Mouse (Mus musculus): ENCODE data around the gene Ccdc110. TPM values are rescaled to one million over a fixed set of nuclear protein-coding genes. Genes with fewer than 3 reads are reported as not detected.

Gene Ccdc110
- polyA plus RNA-seq (2012; rRNA removed), result 21.8 and 23.4 TPM in 2 replicates

DNA sequence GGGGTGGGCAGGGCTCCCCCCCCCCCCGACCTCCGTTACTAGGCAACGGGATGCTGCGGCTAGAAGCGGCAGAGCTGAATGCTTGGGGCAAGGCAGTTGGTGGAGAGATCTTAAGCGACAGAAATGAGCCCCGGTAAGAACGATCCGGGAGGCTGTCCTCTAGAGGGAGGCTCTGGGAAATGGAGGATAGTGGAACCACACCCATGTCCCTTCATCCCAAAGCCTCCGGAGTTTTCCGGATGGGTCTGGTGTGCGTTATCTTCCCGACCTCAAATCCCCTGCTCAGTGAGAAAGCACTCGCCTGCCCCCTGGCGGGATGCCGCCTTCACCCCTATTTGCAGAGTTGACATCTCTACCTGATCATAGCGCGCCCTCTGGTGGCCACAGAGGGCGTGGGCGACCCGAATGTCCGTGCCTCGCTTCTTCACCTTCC is at the start of gene Ccdc110:
Gene Ccdc110 (plus strand): TSS at position 38 of the 433 bp plus-strand sequence.
- no peak within 1 kb of the TSS for H3K27ac ChIP-seq (ENCODE audit: control insufficient read depth, insufficient read depth, low read depth, low read length)
- H3K4me3 ChIP-seq (ENCODE audit: control insufficient read depth, low read depth, low read length), result peak within 1 kb of the TSS; percentile 85
- H3K27me3 ChIP-seq (ENCODE audit: control insufficient read depth, insufficient read depth, low read length), result no peaks in the 10 kb centered on the region

DNA sequence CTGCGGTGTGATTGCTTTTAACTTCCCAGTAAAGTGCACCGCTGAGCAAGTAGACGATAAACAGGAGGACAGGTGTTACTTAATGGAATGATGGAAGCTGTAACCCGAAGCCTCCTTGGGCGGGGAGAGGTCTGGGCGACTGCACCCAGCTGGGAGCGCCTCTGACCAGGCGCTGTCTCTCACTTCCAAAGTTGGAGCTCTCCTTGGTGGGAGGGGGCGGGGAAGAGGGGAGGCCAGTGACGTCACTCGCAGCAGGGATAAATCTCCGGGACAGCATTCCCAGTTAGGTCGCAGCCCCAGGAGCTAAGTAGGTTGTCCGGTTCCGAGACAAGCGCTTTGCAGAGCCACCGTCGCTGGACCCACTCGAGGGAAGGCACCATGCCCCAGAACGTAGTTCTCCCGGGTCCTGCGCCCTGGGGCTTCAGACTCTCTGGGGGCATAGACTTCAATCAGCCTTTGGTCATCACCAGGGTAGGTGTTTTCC is 49.2 kb upstream of the Ccdc110 start, which contains the start of gene Pdlim3:
Gene Pdlim3 (plus strand): TSS at position 260 of the 484 bp plus-strand sequence.
- H3K4me1 ChIP-seq (ENCODE audit: control insufficient read depth, insufficient read depth, low read length), result peaks cover 2% of the 10 kb centered on the region
- H3K27me3 ChIP-seq (ENCODE audit: control insufficient read depth, insufficient read depth, low read length), result no peaks in the 10 kb centered on the region
- H3K4me3 ChIP-seq (ENCODE audit: control insufficient read depth, low read depth, low read length), result peak within 1 kb of the TSS; percentile 52
- H3K27ac ChIP-seq (ENCODE audit: control insufficient read depth, insufficient read depth, low read depth, low read length), result peak within 1 kb of the TSS; percentile 78
- TF ChIP-seq POLR2A (IDR thresholded peaks at IDR 0.05; ENCODE audit: control insufficient read depth, low read depth, low read length) (peak; percentile 51; the same call in 1 of the 2 replicates), CTCF (IDR thresholded peaks at IDR 0.05; ENCODE audit: control insufficient read depth, insufficient read depth, insufficient replicate concordance, low read depth, low read length) (no peak)
- H3K36me3 ChIP-seq (ENCODE audit: control insufficient read depth, insufficient read depth, low read length), result no peaks in the 10 kb centered on the region

More for the DNA sequence above, at the start of gene Ccdc110:
- TF ChIP-seq POLR2A (IDR thresholded peaks at IDR 0.05; ENCODE audit: control insufficient read depth, low read depth, low read length) (peak; percentile 40; the same call in 1 of the 2 replicates), CTCF (IDR thresholded peaks at IDR 0.05; ENCODE audit: control insufficient read depth, insufficient read depth, insufficient replicate concordance, low read depth, low read length) (peak; percentile 99)
- Histone ChIP-seq H3K36me3 (ENCODE audit: control insufficient read depth, insufficient read depth, low read length) (no peaks in the 10 kb centered on the region), H3K4me1 (ENCODE audit: control insufficient read depth, insufficient read depth, low read length) (peaks cover 8% of the 10 kb centered on the region)

DNA sequence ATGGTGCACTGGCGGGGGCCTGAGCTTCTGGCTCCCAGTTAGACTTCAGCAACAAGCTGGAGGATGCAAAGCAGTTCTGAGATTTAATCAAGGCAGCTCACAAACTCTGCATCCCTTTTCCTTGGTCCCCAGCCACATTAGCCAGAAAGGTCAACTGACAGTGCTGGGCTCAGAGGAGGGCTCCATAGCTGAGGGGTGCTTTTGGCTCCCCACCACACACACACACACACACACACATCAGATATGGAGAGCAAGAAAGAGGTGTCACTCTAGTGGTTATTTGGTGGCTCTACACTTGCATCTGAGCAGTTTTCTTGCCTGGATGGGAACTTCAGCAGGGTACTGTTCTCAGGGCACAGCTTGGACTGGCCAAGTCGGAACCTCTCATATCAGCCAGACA is 48.6 kb upstream of the Ccdc110 start:
- H3K27ac ChIP-seq (ENCODE audit: control insufficient read depth, insufficient read depth, low read depth, low read length), result peak overlapping the region; percentile 78
- H3K36me3 ChIP-seq (ENCODE audit: control insufficient read depth, insufficient read depth, low read length), result no peaks in the 10 kb centered on the region
- no peaks in the 10 kb centered on the region for H3K27me3 ChIP-seq (ENCODE audit: control insufficient read depth, insufficient read depth, low read length)
- H3K4me1 ChIP-seq (ENCODE audit: control insufficient read depth, insufficient read depth, low read length), result peaks cover 2% of the 10 kb centered on the region
- peak overlapping the region; percentile 52 for H3K4me3 ChIP-seq (ENCODE audit: control insufficient read depth, low read depth, low read length)
- TF ChIP-seq POLR2A (IDR thresholded peaks at IDR 0.05; ENCODE audit: control insufficient read depth, low read depth, low read length), result no peak
- TF ChIP-seq CTCF (IDR thresholded peaks at IDR 0.05; ENCODE audit: control insufficient read depth, insufficient read depth, insufficient replicate concordance, low read depth, low read length), result no peak; the same call in 1 of the 2 replicates

DNA sequence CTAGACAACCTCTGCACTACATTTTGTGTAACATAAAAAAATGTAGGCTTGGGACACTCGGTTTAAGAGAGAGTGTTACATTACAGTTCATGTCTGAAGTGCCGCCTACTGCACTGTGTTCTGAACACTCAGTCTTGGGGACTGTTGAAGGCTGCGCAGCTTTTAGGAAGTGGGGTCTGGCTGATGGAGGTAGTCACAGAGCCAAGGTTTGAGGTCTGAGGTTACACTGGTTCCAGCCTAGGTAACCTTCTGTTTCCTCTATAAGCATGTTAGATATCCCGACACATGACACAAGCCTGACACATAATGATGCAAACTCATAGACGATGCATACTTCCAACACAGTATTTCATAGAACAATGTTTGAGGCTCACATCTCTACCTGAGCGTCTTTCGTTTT is 44.7 kb upstream of the Ccdc110 start:
- Histone ChIP-seq H3K36me3 (ENCODE audit: control insufficient read depth, insufficient read depth, low read length) (no peaks in the 10 kb centered on the region), H3K4me3 (ENCODE audit: control insufficient read depth, low read depth, low read length) (no peak overlapping the region), H3K27ac (ENCODE audit: control insufficient read depth, insufficient read depth, low read depth, low read length) (no peak overlapping the region), H3K4me1 (ENCODE audit: control insufficient read depth, insufficient read depth, low read length) (no peaks in the 10 kb centered on the region; the same call in none of the 2 replicates), H3K27me3 (ENCODE audit: control insufficient read depth, insufficient read depth, low read length) (no peaks in the 10 kb centered on the region)
- TF ChIP-seq CTCF (IDR thresholded peaks at IDR 0.05; ENCODE audit: control insufficient read depth, insufficient read depth, insufficient replicate concordance, low read depth, low read length) (no peak), POLR2A (IDR thresholded peaks at IDR 0.05; ENCODE audit: control insufficient read depth, low read depth, low read length) (no peak)

DNA sequence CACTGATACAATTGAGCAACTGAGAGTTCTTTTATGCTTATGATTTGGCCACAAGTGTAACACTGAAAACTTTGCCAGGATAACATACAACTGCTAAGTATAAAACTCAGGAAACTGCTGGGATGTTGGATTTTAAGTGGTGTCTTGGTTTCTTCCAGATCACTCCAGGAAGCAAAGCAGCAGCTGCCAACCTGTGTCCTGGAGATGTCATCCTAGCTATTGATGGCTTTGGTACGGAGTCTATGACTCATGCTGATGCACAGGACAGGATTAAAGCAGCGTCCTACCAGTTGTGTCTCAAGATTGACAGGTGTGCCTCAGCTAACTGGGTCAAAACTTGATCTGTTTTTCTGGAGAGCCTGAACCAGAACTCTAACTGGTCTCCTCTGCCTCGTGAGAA is 37.8 kb upstream of the Ccdc110 start:
- Histone ChIP-seq H3K27me3 (ENCODE audit: control insufficient read depth, insufficient read depth, low read length) (no peaks in the 10 kb centered on the region), H3K27ac (ENCODE audit: control insufficient read depth, insufficient read depth, low read depth, low read length) (no peak overlapping the region), H3K4me3 (ENCODE audit: control insufficient read depth, low read depth, low read length) (no peak overlapping the region), H3K36me3 (ENCODE audit: control insufficient read depth, insufficient read depth, low read length) (no peaks in the 10 kb centered on the region), H3K4me1 (ENCODE audit: control insufficient read depth, insufficient read depth, low read length) (no peaks in the 10 kb centered on the region)
- TF ChIP-seq CTCF (IDR thresholded peaks at IDR 0.05; ENCODE audit: control insufficient read depth, insufficient read depth, insufficient replicate concordance, low read depth, low read length) (no peak), POLR2A (IDR thresholded peaks at IDR 0.05; ENCODE audit: control insufficient read depth, low read depth, low read length) (no peak)

DNA sequence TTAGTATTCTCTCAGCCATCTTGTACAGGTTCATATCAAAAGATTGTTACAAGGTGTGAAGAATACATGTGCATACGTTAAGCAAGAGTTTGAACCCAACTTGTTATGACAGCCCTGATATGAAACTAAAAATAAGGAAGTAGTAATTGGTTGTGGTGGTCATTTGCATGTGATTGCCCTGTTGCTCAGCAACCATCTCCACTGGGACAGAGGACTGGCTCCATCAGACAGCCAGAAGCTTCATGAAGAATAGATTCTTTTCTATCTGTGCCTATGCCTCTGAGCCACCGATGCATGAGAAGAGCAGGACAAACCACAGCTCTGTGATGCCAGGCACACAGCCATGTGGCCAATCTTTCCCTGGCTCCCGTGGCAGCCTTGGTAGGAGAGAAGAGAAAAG is 34.6 kb upstream of the Ccdc110 start:
- TF ChIP-seq POLR2A (IDR thresholded peaks at IDR 0.05; ENCODE audit: control insufficient read depth, low read depth, low read length) (no peak), CTCF (IDR thresholded peaks at IDR 0.05; ENCODE audit: control insufficient read depth, insufficient read depth, insufficient replicate concordance, low read depth, low read length) (no peak)
- H3K27ac ChIP-seq (ENCODE audit: control insufficient read depth, insufficient read depth, low read depth, low read length), result no peak overlapping the region
- H3K4me3 ChIP-seq (ENCODE audit: control insufficient read depth, low read depth, low read length), result no peak overlapping the region
- no peaks in the 10 kb centered on the region for H3K4me1 ChIP-seq (ENCODE audit: control insufficient read depth, insufficient read depth, low read length)
- H3K27me3 ChIP-seq (ENCODE audit: control insufficient read depth, insufficient read depth, low read length), result no peaks in the 10 kb centered on the region
- no peaks in the 10 kb centered on the region for H3K36me3 ChIP-seq (ENCODE audit: control insufficient read depth, insufficient read depth, low read length)

DNA sequence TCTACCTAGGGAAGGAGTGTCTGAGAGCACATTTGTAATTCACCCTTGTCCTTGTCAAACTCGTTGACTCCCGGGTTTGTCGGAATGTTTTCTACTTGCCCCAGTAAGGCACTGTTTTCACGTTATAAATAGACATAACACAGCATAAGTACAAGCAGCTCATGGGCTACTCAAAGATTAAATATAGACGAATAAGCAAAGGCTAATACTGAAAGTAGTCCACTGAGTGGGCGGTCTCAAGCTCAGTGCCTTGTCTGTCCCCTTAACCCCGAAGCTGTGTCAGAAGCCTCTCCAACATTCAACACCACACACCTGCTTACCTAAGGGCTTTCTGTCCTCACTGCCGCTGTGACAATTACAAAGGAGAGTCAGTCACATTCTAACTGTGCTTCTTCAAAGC is 32.8 kb upstream of the Ccdc110 start:
- no peaks in the 10 kb centered on the region for H3K27me3 ChIP-seq (ENCODE audit: control insufficient read depth, insufficient read depth, low read length)
- H3K36me3 ChIP-seq (ENCODE audit: control insufficient read depth, insufficient read depth, low read length), result no peaks in the 10 kb centered on the region
- no peak overlapping the region for H3K27ac ChIP-seq (ENCODE audit: control insufficient read depth, insufficient read depth, low read depth, low read length)
- TF ChIP-seq POLR2A (IDR thresholded peaks at IDR 0.05; ENCODE audit: control insufficient read depth, low read depth, low read length), result no peak
- no peak for TF ChIP-seq CTCF (IDR thresholded peaks at IDR 0.05; ENCODE audit: control insufficient read depth, insufficient read depth, insufficient replicate concordance, low read depth, low read length)
- no peaks in the 10 kb centered on the region for H3K4me1 ChIP-seq (ENCODE audit: control insufficient read depth, insufficient read depth, low read length)
- no peak overlapping the region for H3K4me3 ChIP-seq (ENCODE audit: control insufficient read depth, low read depth, low read length)

Data from testis, adult 2 months (tissue).